Mouse (Mus musculus) heart, embryonic 13.5 days (tissue): ENCODE data around the gene Il17rd. TPM values are rescaled to one million over a fixed set of nuclear protein-coding genes. Genes with fewer than 3 reads are reported as not detected.

Experiments used
- ATAC-seq: fragments of 200-750 bp; cut with Nextera tagmentation; 2 replicates; pipeline ENCODE4 v1.8.0; 2017; ENCODE audit warnings: moderate TSS enrichment; ENCODE audit not compliant: insufficient number of reproducible peaks, low FRiP score, low TSS enrichment; ENCODE audit errors: extremely low read depth
- H3K27ac ChIP-seq: fragments of 300-500 bp; sonication (generic); replicated peaks from 2 replicates; pipeline ENCODE4 v1.5.1; 2015; ENCODE audit warnings: moderate library complexity, mild to moderate bottlenecking, inconsistent platforms
- H3K27me3 ChIP-seq: fragments of 300-500 bp; sonication (generic); replicated peaks from 2 replicates; pipeline ENCODE4 v1.6.1; 2015; ENCODE audit warnings: mild to moderate bottlenecking, inconsistent platforms
- H3K36me3 ChIP-seq: fragments of 300-500 bp; sonication (generic); 2 replicates; pipeline ENCODE4 v1.6.1; 2015; ENCODE audit warnings: mild to moderate bottlenecking, inconsistent platforms
- H3K4me1 ChIP-seq: fragments of 300-500 bp; sonication (generic); 2 replicates; pipeline ENCODE4 v1.6.1; 2015; ENCODE audit warnings: inconsistent platforms
- H3K4me2 ChIP-seq: fragments of 300-500 bp; sonication (generic); 2 replicates; pipeline ENCODE4 v1.6.1; 2015; ENCODE audit warnings: inconsistent platforms, mild to moderate bottlenecking, moderate library complexity
- H3K4me3 ChIP-seq: fragments of 300-500 bp; sonication (generic); 2 replicates; pipeline ENCODE4 v1.5.1; 2015; ENCODE audit warnings: moderate library complexity, mild to moderate bottlenecking, inconsistent platforms
- H3K9ac ChIP-seq: fragments of 300-500 bp; sonication (generic); 2 replicates; pipeline ENCODE4 v1.6.1; 2015; ENCODE audit warnings: inconsistent platforms, mild to moderate bottlenecking, moderate library complexity
- H3K9me3 ChIP-seq: fragments of 300-500 bp; sonication (generic); 2 replicates; pipeline ENCODE4 v1.6.1; 2016; ENCODE audit warnings: inconsistent platforms
- WGBS: fragments of 180-500 bp; shearing (Covaris S2); methylation state at CpG from one replicate; pipeline ENCODE4 v1.1.7; 2015; ENCODE audit warnings: mixed read lengths; 5-methylcytosine and 5-hydroxymethylcytosine counted together
- polyA plus RNA-seq: library from polyadenylated mRNA; unstranded; fragments of >200 nt; fragmentation: Nextera tagmentation; extraction: Ambion mirVana; gene quantifications from 2 replicates; pipeline ENCODE4 v1.2.1, GENCODE M21; 2015

Il17rd gene
- polyA plus RNA-seq, 1 experiment from 2014 or later = 1.5 TPM

DNA sequence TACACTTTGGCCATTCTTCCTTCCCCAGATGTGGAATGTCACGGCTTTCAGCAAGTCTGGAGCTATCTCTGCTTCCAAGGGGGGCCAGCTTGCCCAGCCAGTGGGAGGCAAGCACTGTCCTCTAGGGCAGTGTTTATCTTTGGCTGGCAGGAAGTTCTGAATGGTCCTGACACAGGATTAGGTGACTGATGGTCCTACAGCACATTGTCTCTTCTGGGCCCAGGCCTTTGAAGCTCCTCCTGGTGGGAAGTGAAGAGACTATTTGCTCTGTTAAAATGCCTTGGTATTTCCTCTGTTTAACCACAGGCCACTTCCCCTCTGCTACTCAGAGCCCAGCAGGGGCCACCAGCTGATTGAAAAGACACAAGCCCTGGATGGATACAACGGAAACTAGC, 6.2 kb downstream of the Il17rd start:
- peak overlapping the region; percentile 42 for H3K4me2 ChIP-seq
- 9% methylated on average over 2 of the region's 2 CpGs for WGBS
- no peaks in the 10 kb centered on the region for H3K36me3 ChIP-seq
- H3K27me3 ChIP-seq = 0 out of 2 replicates have a peak, but pooled peaks cover 5% of the 10 kb centered on the region
- no peaks in the 10 kb centered on the region for H3K9me3 ChIP-seq
- no peak overlapping the region for H3K9ac ChIP-seq
- H3K4me3 ChIP-seq = no peak overlapping the region
- peaks cover 52% of the 10 kb centered on the region for H3K4me1 ChIP-seq
- peak; percentile 41; the same call in 1 of the 2 replicates for ATAC-seq
- peak overlapping the region; percentile 58 for H3K27ac ChIP-seq

DNA sequence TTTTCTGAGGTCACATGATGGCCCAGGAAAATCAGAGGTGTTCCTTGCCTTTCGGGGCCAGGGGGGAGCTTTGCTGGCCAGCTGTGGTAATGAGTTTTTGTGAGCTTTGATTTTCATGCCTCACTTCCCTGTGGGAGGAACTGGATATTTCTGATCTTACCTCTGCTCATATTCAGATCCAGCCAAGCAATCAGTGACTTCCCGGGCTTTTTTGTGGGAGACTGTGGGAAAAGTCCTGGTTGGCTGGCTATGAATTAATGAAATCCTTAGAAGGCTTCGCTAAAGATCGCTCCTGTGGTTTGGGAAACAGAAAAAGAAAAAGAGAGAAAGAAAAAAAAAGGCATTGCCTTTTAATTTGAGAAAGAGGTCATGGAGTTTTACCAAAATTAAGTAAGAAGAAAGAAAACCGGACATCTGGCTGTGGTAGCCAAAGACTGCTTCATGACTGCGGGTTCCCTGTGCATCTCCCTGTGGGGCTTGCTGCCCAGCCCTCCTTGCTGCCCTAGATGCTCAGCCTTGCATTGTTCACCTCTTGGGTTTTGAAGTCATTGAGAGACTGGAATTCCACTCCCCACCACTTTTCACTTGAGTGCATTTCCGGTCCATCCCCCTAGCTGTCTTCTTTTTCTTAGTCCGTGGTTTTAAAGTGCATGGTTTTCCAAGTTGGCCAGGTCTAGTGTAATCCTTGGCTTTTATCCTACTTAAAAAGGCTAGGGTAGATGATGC, 9.7 kb downstream of the Il17rd start:
- whole genome bisulfite sequencing = 65% methylated on average over 8 of the region's 8 CpGs
- Histone ChIP-seq H3K9me3 (no peaks in the 10 kb centered on the region), H3K4me2 (no peak overlapping the region), H3K4me1 (peaks cover 54% of the 10 kb centered on the region), H3K27me3 (no peaks in the 10 kb centered on the region), H3K36me3 (no peaks in the 10 kb centered on the region), H3K9ac (no peak overlapping the region), H3K4me3 (no peak overlapping the region), H3K27ac (no peak overlapping the region)
- ATAC-seq = no peak

DNA sequence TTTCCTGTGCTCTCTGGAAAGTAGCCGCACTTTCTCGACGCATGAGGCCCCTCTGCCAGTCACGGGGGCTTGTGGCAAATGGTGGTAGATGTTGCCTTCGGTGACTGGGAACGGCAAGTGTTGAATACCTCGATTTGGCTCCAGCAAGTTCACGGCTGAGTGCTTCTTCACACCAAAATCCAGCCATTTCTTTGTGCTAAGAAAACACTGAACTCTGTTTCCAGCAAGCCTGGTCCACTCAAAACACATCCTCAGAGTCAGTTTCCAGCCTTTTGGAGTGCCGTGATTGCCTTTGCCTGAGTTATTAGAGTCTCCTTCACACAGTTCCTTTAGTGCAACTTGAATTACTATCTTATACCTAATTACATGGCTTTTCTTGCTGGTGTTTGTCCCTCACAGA, 11.3 kb downstream of the Il17rd start:
- Histone ChIP-seq H3K36me3 (no peaks in the 10 kb centered on the region), H3K9ac (no peak overlapping the region), H3K9me3 (no peaks in the 10 kb centered on the region), H3K4me3 (no peak overlapping the region), H3K4me1 (peaks cover 37% of the 10 kb centered on the region), H3K27ac (no peak overlapping the region), H3K27me3 (no peaks in the 10 kb centered on the region), H3K4me2 (no peak overlapping the region)
- no peak for ATAC-seq
- 46% methylated on average over 9 of the region's 9 CpGs for WGBS

DNA sequence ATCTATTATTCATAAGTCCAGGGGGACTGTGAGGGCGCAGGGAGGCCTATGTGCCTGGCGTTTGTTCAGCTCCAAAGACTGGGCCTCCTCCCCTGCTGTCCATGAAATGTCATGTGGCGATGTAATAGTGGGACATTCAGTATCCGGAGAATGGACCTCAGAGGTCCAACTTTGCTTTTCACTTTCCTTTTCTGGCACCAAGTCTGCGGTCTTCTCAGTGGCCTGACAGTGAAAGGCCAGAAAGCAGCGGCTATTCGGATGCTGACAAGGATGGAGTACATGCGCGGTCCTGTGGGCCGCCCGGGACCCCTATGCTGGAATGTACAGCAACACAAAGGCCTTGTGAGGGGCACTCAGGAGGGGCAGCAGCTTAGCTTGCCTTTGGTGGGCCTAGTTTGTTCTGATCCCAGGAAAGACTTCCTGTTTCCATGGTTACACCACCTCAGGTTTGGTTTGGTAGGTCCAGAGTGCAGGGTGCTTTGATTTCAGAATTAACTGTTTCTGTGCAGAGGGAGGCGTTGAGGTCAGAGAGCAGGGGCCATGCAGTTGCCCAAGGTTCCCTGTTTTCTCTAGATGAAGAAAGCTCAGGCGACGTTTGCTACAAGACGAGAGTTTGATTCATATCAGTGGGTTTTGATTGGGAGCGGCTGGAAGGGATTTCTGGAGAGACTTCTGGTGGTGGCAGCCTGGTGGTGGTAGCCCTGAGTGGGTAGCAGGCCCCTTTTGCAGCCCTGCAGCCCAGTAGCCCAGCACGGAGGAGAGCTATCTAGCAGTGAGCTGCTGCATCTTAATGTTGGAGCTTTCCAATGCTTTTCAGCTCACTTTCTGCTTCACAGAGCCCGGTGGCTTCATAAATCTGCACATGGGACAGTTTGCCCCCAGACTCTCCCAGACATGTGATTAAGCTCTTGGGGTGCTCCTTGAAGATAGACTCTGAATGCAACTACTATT, 12.1 kb downstream of the Il17rd start:
- Histone ChIP-seq H3K9me3 (no peaks in the 10 kb centered on the region), H3K36me3 (no peaks in the 10 kb centered on the region), H3K4me1 (peaks cover 30% of the 10 kb centered on the region), H3K4me3 (no peak overlapping the region), H3K4me2 (no peak overlapping the region), H3K27me3 (no peaks in the 10 kb centered on the region), H3K9ac (no peak overlapping the region), H3K27ac (no peak overlapping the region)
- ATAC-seq = no peak
- WGBS = 62% methylated on average over 18 of the region's 18 CpGs

DNA sequence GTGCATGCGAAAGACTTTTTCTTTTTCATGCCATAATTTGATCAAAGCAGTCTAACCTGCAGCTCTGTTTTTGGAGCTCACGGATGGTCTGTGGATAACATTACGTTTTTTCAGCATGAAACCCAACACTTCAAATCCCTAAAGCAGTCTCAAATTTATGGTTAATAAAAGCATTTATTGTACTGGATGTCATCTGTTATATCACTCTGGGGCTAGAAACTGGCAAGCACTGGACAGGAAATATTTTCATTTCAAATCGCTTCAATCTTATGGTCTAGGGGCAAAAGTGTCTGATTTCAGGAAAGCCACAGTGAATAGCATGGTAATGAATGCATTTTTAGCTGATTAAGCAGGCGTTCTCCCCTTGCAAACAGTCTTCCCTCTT, 12.8 kb downstream of the Il17rd start:
- Histone ChIP-seq H3K36me3 (no peaks in the 10 kb centered on the region), H3K4me1 (peaks cover 36% of the 10 kb centered on the region), H3K27ac (no peak overlapping the region), H3K9ac (no peak overlapping the region), H3K9me3 (no peaks in the 10 kb centered on the region), H3K4me2 (no peak overlapping the region), H3K27me3 (no peaks in the 10 kb centered on the region), H3K4me3 (no peak overlapping the region)
- ATAC-seq = no peak
- WGBS = 62% methylated on average over 5 of the region's 5 CpGs

DNA sequence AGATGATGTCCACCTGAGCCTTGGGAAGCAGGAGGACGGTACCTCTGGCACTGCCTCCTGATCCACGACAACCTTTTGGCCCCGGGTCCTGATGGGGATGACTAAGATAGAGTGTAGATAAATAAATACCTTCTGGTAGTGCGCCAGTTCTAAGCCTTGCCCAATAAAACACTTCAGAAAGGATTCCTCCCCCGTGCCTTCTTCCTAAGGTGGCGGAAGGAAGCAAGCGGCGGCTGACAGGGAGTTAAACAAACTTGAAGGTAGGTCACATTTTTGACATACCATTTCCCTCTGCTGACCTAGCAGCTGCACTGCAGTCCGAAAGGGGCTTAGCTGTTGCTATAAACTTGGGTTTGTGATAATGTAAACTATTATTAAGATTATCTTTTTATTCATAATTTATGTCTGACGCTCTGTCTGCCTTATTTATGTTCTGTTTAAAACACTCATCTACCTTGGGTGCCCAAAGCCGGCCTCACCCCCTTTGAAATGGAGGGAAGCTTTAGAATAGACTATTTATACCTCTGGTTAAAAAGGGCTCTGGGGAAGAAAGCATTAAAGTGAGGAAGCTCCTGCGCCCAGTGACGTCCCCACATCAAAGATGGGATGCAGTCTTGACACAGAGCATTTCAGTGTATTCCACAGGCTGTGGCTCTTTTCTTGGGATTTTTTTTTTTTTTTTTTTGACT, 19.9 kb downstream of the Il17rd start:
- no peaks in the 10 kb centered on the region for H3K9me3 ChIP-seq
- 0 out of 2 replicates have a peak overlapping the region, but pooled peaks have one; percentile 14 for H3K4me3 ChIP-seq
- peak overlapping the region; percentile 47 for H3K27ac ChIP-seq
- peak overlapping the region; percentile 56 for H3K9ac ChIP-seq
- no peak for ATAC-seq
- H3K27me3 ChIP-seq = no peaks in the 10 kb centered on the region
- peak overlapping the region; percentile 58 for H3K4me2 ChIP-seq
- H3K4me1 ChIP-seq = peaks cover 41% of the 10 kb centered on the region
- 8% methylated on average over 13 of the region's 13 CpGs for WGBS
- H3K36me3 ChIP-seq = no peaks in the 10 kb centered on the region

DNA sequence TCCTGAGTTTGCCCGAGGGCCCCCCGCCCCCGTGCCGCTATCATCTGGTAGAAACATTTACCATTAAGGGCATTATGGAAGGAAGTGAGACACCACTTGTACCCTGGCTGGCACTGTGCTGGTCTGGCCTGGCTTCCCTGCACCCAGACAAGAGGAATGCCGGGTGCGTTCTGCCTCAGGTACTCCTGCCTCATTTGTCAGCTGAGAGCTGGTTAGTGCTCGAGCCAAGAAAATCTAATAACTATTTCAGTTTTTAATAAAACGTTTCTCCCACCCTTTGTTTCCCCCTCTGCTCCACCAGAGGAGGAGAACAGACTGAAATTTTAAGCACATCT, 20.4 kb downstream of the Il17rd start:
- Histone ChIP-seq H3K9me3 (no peaks in the 10 kb centered on the region), H3K9ac (no peak overlapping the region), H3K36me3 (no peaks in the 10 kb centered on the region), H3K4me1 (peaks cover 41% of the 10 kb centered on the region), H3K4me3 (no peak overlapping the region), H3K4me2 (peak overlapping the region; percentile 58), H3K27me3 (no peaks in the 10 kb centered on the region), H3K27ac (peak overlapping the region; percentile 47)
- WGBS = 29% methylated on average over 8 of the region's 8 CpGs
- no peak for ATAC-seq

DNA sequence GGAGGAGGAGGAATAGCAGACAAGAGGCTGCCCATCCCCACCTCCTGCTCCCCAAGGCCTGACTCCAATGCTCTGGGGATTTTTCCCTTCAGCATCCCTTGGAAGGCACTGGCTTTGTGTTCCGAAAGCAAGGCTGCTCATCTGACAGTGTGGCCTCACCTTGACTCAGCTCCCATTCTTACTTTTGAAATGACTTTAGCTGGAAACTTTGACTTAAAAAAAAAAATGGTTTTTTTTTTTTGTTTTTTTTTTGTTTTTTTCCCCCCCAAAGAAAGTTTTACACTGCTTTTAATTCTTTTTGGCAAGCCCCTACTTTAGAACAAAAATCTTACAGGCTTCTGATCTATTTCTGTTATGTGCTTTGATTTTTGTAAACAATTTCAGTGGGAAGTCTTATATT, 24.6 kb downstream of the Il17rd start:
- ATAC-seq = no peak
- Histone ChIP-seq H3K27ac (no peak overlapping the region), H3K4me1 (peaks cover 44% of the 10 kb centered on the region), H3K36me3 (no peaks in the 10 kb centered on the region), H3K27me3 (no peaks in the 10 kb centered on the region), H3K9me3 (no peaks in the 10 kb centered on the region), H3K4me3 (no peak overlapping the region), H3K9ac (no peak overlapping the region), H3K4me2 (no peak overlapping the region)
- WGBS = 74% methylated on average over 1 of the region's 1 CpGs

DNA sequence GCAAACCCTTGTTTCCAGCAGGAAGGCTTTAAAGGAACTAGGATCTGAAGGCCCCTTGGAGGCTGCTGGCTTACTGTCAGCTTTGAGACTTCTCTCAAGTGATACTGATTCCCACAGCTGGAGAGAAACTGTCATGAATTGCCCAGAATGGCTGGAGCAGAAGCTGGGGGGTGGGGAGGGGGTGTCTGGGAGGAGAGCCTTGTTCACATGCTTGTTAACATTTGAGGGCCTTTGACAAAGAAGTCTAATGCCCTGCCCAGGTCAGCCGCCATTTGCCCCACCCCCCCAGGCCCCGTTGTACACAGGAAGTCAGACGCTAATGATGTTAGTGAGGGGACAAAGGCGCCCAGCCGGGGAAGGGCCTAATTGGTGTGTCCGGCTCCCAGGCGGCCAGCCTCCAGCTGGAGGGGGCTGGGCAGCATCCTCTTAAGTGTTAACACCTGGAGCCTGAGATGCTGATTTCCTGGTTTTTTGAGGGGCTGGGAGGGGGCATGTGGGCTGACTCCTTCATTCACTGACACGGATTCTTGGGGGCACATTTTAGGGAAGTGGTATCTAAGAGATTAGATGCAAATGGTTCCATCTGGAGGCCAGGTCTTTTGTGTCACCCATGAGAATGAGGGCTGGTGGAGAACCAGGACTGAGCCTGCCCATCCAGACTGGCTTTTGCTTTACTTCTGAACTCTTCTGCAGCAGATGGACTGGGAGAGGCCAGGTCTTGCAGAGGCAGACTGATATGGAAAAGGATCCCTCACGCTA, 27.6 kb downstream of the Il17rd start:
- Histone ChIP-seq H3K36me3 (no peaks in the 10 kb centered on the region), H3K9me3 (no peaks in the 10 kb centered on the region), H3K4me1 (peaks cover 54% of the 10 kb centered on the region), H3K4me2 (peak overlapping the region; percentile 35), H3K4me3 (no peak overlapping the region), H3K27ac (peak overlapping the region; percentile 58), H3K9ac (peak overlapping the region; percentile 40; the same call in 1 of the 2 replicates), H3K27me3 (no peaks in the 10 kb centered on the region)
- no peak for ATAC-seq
- WGBS = 22% methylated on average over 9 of the region's 9 CpGs

DNA sequence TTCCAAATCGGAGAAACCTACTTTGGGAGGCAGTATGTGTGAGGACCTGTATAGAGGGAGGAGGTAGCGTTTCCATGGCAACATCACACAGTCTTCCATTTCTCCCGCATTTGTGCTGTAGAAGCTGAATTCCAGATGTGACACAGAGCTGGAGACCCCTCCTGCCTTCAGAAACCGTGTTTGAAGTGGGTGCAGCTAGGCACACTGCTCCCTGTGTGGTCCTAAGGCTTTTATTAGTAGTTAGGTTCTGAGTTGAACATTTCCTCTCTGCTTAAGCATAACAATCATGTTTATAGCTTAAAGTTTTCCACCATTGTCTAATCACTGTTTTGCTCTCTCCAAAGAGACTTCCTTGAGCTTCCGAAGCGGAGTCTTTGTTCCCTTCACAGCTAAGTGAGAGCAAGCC, 29.1 kb downstream of the Il17rd start:
- Histone ChIP-seq H3K36me3 (no peaks in the 10 kb centered on the region), H3K4me3 (no peak overlapping the region), H3K27ac (no peak overlapping the region), H3K27me3 (no peaks in the 10 kb centered on the region), H3K4me1 (peaks cover 70% of the 10 kb centered on the region), H3K9me3 (no peaks in the 10 kb centered on the region), H3K9ac (no peak overlapping the region), H3K4me2 (no peak overlapping the region)
- no peak for ATAC-seq
- WGBS = 43% methylated on average over 6 of the region's 6 CpGs
